Mouse (Mus musculus) E14TG2a.4 (cell line): Measurements from ENCODE around the gene Atp6v1e2.

Experiments used
- CTCF ChIP-seq: conservative IDR thresholded peaks from 2 replicates; pipeline ENCODE4 v1.5.1; 2014; ENCODE audit warnings: low read length
- NANOG ChIP-seq: IDR thresholded peaks from 2 replicates; pipeline ENCODE4 v1.6.1; 2014; ENCODE audit warnings: borderline replicate concordance, low read length, mixed read lengths
- POU5F1 ChIP-seq: IDR thresholded peaks from 2 replicates; pipeline ENCODE4 v1.6.1; 2014; ENCODE audit warnings: low read length, borderline replicate concordance

- TF ChIP-seq CTCF (no peak), NANOG (no peak), POU5F1 (no peak)
Observed at GRCm38 (mm10) chr17:86976387-86976786, 28.7 kb upstream of the Atp6v1e2 start.
